Mouse (Mus musculus): ENCODE data around the gene Minos1.

DNA sequence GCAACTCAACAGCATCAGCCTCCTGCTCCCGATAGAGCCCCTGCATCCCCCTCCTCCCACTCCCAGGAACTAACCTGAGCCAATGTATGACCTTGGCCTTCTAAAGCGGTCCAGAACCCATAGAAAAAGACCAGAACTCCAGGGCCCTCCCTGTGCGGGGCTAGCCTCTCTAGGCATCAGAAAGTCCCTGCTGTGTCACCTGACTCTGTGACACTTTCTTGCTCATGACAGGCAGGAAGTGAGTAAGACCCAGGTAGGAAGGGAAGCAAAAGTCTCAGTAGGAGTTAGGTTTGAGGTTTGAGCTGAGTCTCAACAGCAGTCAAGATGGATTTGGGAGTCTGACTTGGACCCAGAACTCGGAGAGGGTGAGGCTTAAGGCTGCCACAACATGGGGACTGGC lies 43.9 kb downstream of the Minos1 start:
- no peak for TF ChIP-seq POLR2A (IDR thresholded peaks at IDR 0.05; ENCODE audit: low read depth, low read length)
- no peak for TF ChIP-seq CTCF (IDR thresholded peaks at IDR 0.05; ENCODE audit: extremely low read depth, insufficient read depth, insufficient read length, insufficient replicate concordance)

All from spleen, adult 2 months (tissue).